Mouse (Mus musculus) embryonic facial prominence, embryonic 13.5 days (tissue): ENCODE measurements around the gene Stom. TPM values are rescaled to one million over a fixed set of nuclear protein-coding genes. Genes with fewer than 3 reads are reported as not detected.

Experiments used
- ATAC-seq: fragments of 200-750 bp; cut with Nextera tagmentation; 2 replicates; pipeline ENCODE4 v1.8.0; 2017; ENCODE audit warnings: low read depth; ENCODE audit not compliant: insufficient number of reproducible peaks, insufficient read depth, low FRiP score, low TSS enrichment
- H3K27ac ChIP-seq: fragments of 300-500 bp; sonication (generic); 2 replicates; pipeline ENCODE4 v1.5.1; 2015; ENCODE audit warnings: moderate library complexity, mild to moderate bottlenecking, inconsistent platforms
- H3K27me3 ChIP-seq: fragments of 300-500 bp; sonication (generic); 2 replicates; pipeline ENCODE4 v1.6.1; 2015; ENCODE audit warnings: mild to moderate bottlenecking, inconsistent platforms
- H3K36me3 ChIP-seq: fragments of 300-500 bp; sonication (generic); 2 replicates; pipeline ENCODE4 v1.6.1; 2015; ENCODE audit warnings: mild to moderate bottlenecking, inconsistent platforms
- H3K4me1 ChIP-seq: fragments of 300-500 bp; sonication (generic); 2 replicates; pipeline ENCODE4 v1.6.1; 2015; ENCODE audit warnings: inconsistent platforms
- H3K4me2 ChIP-seq: fragments of 300-500 bp; sonication (generic); 2 replicates; pipeline ENCODE4 v1.6.1; 2015; ENCODE audit warnings: moderate library complexity, mild to moderate bottlenecking, inconsistent platforms
- H3K4me3 ChIP-seq: fragments of 300-500 bp; sonication (generic); 2 replicates; pipeline ENCODE4 v1.5.1; 2015; ENCODE audit warnings: mild to moderate bottlenecking, inconsistent platforms
- H3K9ac ChIP-seq: fragments of 300-500 bp; sonication (generic); 2 replicates; pipeline ENCODE4 v1.6.1; 2015; ENCODE audit warnings: mild to moderate bottlenecking, inconsistent platforms
- H3K9me3 ChIP-seq: fragments of 300-500 bp; sonication (generic); 2 replicates; pipeline ENCODE4 v1.6.1; 2016; ENCODE audit warnings: inconsistent platforms
- whole genome bisulfite sequencing: fragments of 180-500 bp; shearing (Covaris S2); methylation state at CpG from one replicate; pipeline ENCODE4 v1.1.7; 2015; ENCODE audit warnings: mixed read lengths; 5-methylcytosine and 5-hydroxymethylcytosine counted together
- polyA plus RNA-seq: library from polyadenylated mRNA; unstranded; fragments of >200 nt; fragmentation: Nextera tagmentation; extraction: Ambion mirVana; gene quantifications from 2 replicates; pipeline ENCODE4 v1.2.1, GENCODE M21; 2015

Stom gene
- polyA plus RNA-seq, 1 experiment from 2014 or later = 22.0 TPM

- no peak for ATAC-seq
- Histone ChIP-seq H3K4me1 (peaks cover 15% of the 10 kb centered on the region), H3K4me2 (no peak overlapping the region), H3K27me3 (no peaks in the 10 kb centered on the region), H3K36me3 (peaks cover 8% of the 10 kb centered on the region; the same call in 1 of the 2 replicates), H3K9ac (no peak overlapping the region), H3K9me3 (no peaks in the 10 kb centered on the region), H3K27ac (no peak overlapping the region), H3K4me3 (no peak overlapping the region)
- 89% methylated on average over 12 of the region's 12 CpGs for WGBS
Observed at GRCm38 (mm10) chr2:35318405-35318804, 18.4 kb downstream of the Stom start.

GRCm38 (mm10) chr2:35317604-35318003 lies 19.2 kb downstream of the Stom start:
- peaks cover 6% of the 10 kb centered on the region; the same call in 1 of the 2 replicates for H3K36me3 ChIP-seq
- H3K27me3 ChIP-seq = no peaks in the 10 kb centered on the region
- H3K9ac ChIP-seq = no peak overlapping the region
- 86% methylated on average over 4 of the region's 4 CpGs for WGBS
- H3K4me1 ChIP-seq = peaks cover 9% of the 10 kb centered on the region
- no peak for ATAC-seq
- H3K4me2 ChIP-seq = no peak overlapping the region
- no peak overlapping the region for H3K27ac ChIP-seq
- no peaks in the 10 kb centered on the region for H3K9me3 ChIP-seq
- no peak overlapping the region for H3K4me3 ChIP-seq

GRCm38 (mm10) chr2:35314300-35314699 lies 22.5 kb downstream of the Stom start:
- Histone ChIP-seq H3K36me3 (peaks cover 4% of the 10 kb centered on the region; the same call in 1 of the 2 replicates), H3K9ac (no peak overlapping the region), H3K27ac (no peak overlapping the region), H3K27me3 (no peaks in the 10 kb centered on the region), H3K9me3 (no peaks in the 10 kb centered on the region), H3K4me1 (no peaks in the 10 kb centered on the region), H3K4me3 (no peak overlapping the region), H3K4me2 (no peak overlapping the region)
- ATAC-seq = no peak
- 58% methylated on average over 3 of the region's 3 CpGs for WGBS

- Histone ChIP-seq H3K27ac (no peak overlapping the region), H3K9ac (no peak overlapping the region), H3K36me3 (peaks cover 38% of the 10 kb centered on the region), H3K4me1 (no peaks in the 10 kb centered on the region), H3K27me3 (no peaks in the 10 kb centered on the region), H3K4me3 (no peak overlapping the region), H3K4me2 (no peak overlapping the region), H3K9me3 (no peaks in the 10 kb centered on the region)
- ATAC-seq = no peak
- 78% methylated on average over 4 of the region's 4 CpGs for WGBS
Observed at GRCm38 (mm10) chr2:35309906-35310493, 26.8 kb downstream of the Stom start.

GRCm38 (mm10) chr2:35308166-35308565 lies 28.6 kb downstream of the Stom start:
- Histone ChIP-seq H3K36me3 (peaks cover 57% of the 10 kb centered on the region), H3K27ac (no peak overlapping the region), H3K27me3 (no peaks in the 10 kb centered on the region), H3K4me2 (no peak overlapping the region), H3K9ac (no peak overlapping the region), H3K4me1 (no peaks in the 10 kb centered on the region), H3K9me3 (no peaks in the 10 kb centered on the region), H3K4me3 (no peak overlapping the region)
- 67% methylated on average over 1 of the region's 1 CpGs for WGBS
- ATAC-seq = no peak

- H3K36me3 ChIP-seq = peaks cover 76% of the 10 kb centered on the region
Observed at GRCm38 (mm10) chr2:35302049-35302885, 34.5 kb downstream of the Stom start.

GRCm38 (mm10) chr2:35299437-35299836 lies 37.3 kb downstream of the Stom start:
- WGBS = 88% methylated on average over 2 of the region's 2 CpGs

More at GRCm38 (mm10) chr2:35302049-35302885, 34.5 kb downstream of the Stom start:
- Histone ChIP-seq H3K27ac (no peak overlapping the region), H3K9me3 (no peaks in the 10 kb centered on the region), H3K27me3 (no peaks in the 10 kb centered on the region), H3K4me1 (no peaks in the 10 kb centered on the region), H3K9ac (no peak overlapping the region), H3K4me3 (no peak overlapping the region), H3K4me2 (no peak overlapping the region)
- no peak for ATAC-seq
- WGBS = 84% methylated on average over 13 of the region's 13 CpGs

GRCm38 (mm10) chr2:35297703-35298332 lies 39.0 kb downstream of the Stom start:
- H3K9ac ChIP-seq = no peak overlapping the region
- H3K27ac ChIP-seq = no peak overlapping the region
- H3K27me3 ChIP-seq = no peaks in the 10 kb centered on the region
- H3K36me3 ChIP-seq = peaks cover 70% of the 10 kb centered on the region
- H3K4me2 ChIP-seq = no peak overlapping the region
- H3K9me3 ChIP-seq = no peaks in the 10 kb centered on the region
- 28% methylated on average over 15 of the region's 15 CpGs for WGBS
- H3K4me1 ChIP-seq = no peaks in the 10 kb centered on the region
- ATAC-seq = peak; percentile 54; the same call in 1 of the 2 replicates
- no peak overlapping the region for H3K4me3 ChIP-seq

More at GRCm38 (mm10) chr2:35299437-35299836, 37.3 kb downstream of the Stom start:
- H3K36me3 ChIP-seq = peaks cover 74% of the 10 kb centered on the region
- H3K4me2 ChIP-seq = no peak overlapping the region
- H3K27me3 ChIP-seq = no peaks in the 10 kb centered on the region
- no peaks in the 10 kb centered on the region for H3K9me3 ChIP-seq
- no peak overlapping the region for H3K9ac ChIP-seq
- H3K4me1 ChIP-seq = no peaks in the 10 kb centered on the region
- no peak overlapping the region for H3K27ac ChIP-seq
- H3K4me3 ChIP-seq = no peak overlapping the region
- no peak for ATAC-seq

- Histone ChIP-seq H3K4me3 (no peak overlapping the region), H3K4me2 (no peak overlapping the region), H3K27me3 (no peaks in the 10 kb centered on the region), H3K27ac (no peak overlapping the region), H3K36me3 (peaks cover 62% of the 10 kb centered on the region), H3K9ac (no peak overlapping the region), H3K9me3 (no peaks in the 10 kb centered on the region), H3K4me1 (no peaks in the 10 kb centered on the region)
- ATAC-seq = no peak
- 87% methylated on average over 8 of the region's 8 CpGs for WGBS
Observed at GRCm38 (mm10) chr2:35293291-35293690, 43.5 kb downstream of the Stom start.

GRCm38 (mm10) chr2:35292700-35293099 lies 44.1 kb downstream of the Stom start:
- no peaks in the 10 kb centered on the region for H3K27me3 ChIP-seq
- no peak overlapping the region for H3K4me3 ChIP-seq
- H3K4me2 ChIP-seq = no peak overlapping the region
- H3K9ac ChIP-seq = no peak overlapping the region
- WGBS = 87% methylated on average over 3 of the region's 3 CpGs
- H3K9me3 ChIP-seq = no peaks in the 10 kb centered on the region
- peaks cover 62% of the 10 kb centered on the region for H3K36me3 ChIP-seq
- no peaks in the 10 kb centered on the region for H3K4me1 ChIP-seq
- no peak overlapping the region for H3K27ac ChIP-seq
- no peak for ATAC-seq

GRCm38 (mm10) chr2:35291856-35292255 lies 44.9 kb downstream of the Stom start:
- Histone ChIP-seq H3K4me3 (no peak overlapping the region), H3K36me3 (peaks cover 63% of the 10 kb centered on the region), H3K4me1 (no peaks in the 10 kb centered on the region), H3K9me3 (no peaks in the 10 kb centered on the region), H3K9ac (no peak overlapping the region), H3K27me3 (no peaks in the 10 kb centered on the region), H3K27ac (no peak overlapping the region), H3K4me2 (no peak overlapping the region)
- ATAC-seq = no peak
- 23% methylated on average over 3 of the region's 3 CpGs for WGBS
